In the genomic region with DNA sequence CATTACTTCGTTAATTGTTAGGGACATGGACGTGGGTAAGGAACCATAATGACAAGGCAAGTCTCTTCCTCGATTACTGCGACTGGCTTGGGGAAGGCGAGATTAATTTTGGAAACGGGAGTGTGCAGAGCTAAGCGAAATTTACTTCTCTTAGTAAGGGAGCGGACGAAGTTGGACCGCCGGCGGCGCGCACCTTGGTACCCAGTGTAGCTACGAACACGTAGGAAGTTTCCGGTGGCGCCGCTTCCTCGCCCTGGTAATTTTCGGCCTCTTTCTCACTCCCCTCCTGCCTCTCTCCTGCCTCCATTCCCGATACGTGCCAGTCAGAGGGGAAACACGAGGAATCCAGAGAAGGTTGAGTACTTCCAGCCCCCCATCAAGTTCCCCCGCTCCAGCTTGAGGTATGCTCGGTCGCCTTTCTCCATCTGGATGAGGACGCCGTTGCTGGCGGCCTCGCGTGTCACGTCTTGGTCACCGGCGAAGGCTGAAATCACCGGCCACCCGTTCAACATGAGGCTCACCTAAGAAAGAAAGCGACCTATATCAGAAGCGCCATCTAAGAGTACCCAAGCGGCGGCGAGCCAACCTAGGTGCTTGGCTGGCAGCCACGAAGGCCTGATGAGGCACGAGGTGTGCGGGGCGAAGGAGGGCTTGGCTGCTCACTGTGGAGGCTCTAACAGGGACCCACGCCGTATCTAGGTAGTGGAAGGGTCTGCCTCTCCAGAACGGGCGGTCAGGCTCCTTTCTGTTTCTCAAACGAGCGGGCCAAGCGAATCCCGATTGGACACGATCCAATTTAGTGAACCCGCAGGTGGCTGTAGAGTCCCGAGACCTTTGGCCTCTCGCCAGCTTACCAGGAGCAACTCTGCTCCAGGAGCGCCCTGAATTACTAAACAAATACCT, we compare ENCODE assay signal across 8 mouse cellular contexts. TPM values are rescaled to one million over a fixed set of nuclear protein-coding genes. Genes with fewer than 3 reads are reported as not detected.
DNase-seq lines count a peak whose midpoint lies in the region; ATAC-seq lines count a peak whose summit lies in the region.

No protein-coding gene starts in this region.

- H3K4me3 ChIP-seq in embryonic facial prominence, embryonic 14.5 days (ENCODE audit: low read depth, low read length): peak overlapping the region; percentile 52
- H3K4me3 ChIP-seq in intestine, embryonic 15.5 days (replicated peaks): peak overlapping the region; percentile 17
- peak overlapping the region; percentile 68 for H3K4me3 ChIP-seq in midbrain, embryonic 12.5 days

- H3K9ac ChIP-seq in embryonic facial prominence, embryonic 14.5 days (ENCODE audit: low read depth, low read length): no peak overlapping the region
- no peak overlapping the region for H3K9ac ChIP-seq in intestine, embryonic 15.5 days
- H3K9ac ChIP-seq in midbrain, embryonic 12.5 days (replicated peaks): peak overlapping the region; percentile 40

- no peaks in the 10 kb centered on the region for H3K9me3 ChIP-seq in embryonic facial prominence, embryonic 14.5 days (ENCODE audit: control insufficient read depth, low read length)
- H3K9me3 ChIP-seq in intestine, embryonic 15.5 days: no peaks in the 10 kb centered on the region
- H3K9me3 ChIP-seq in midbrain, embryonic 12.5 days: no peaks in the 10 kb centered on the region

- H3K4me2 ChIP-seq in embryonic facial prominence, embryonic 14.5 days (ENCODE audit: low read depth, low read length): peak overlapping the region; percentile 43
- H3K4me2 ChIP-seq in intestine, embryonic 15.5 days (replicated peaks): peak overlapping the region; percentile 51
- peak overlapping the region; percentile 91 for H3K4me2 ChIP-seq in midbrain, embryonic 12.5 days (replicated peaks)

- peaks cover 94% of the 10 kb centered on the region for H3K27me3 ChIP-seq in embryonic facial prominence, embryonic 14.5 days (replicated peaks; ENCODE audit: control insufficient read depth, insufficient read depth, low read length)
- H3K27me3 ChIP-seq in intestine, embryonic 15.5 days (replicated peaks): peaks cover 81% of the 10 kb centered on the region
- peaks cover 88% of the 10 kb centered on the region for H3K27me3 ChIP-seq in midbrain, embryonic 12.5 days

- no peak for ATAC-seq in embryonic facial prominence, embryonic 14.5 days (ENCODE audit: low read depth)
- ATAC-seq in intestine, embryonic 15.5 days: no peak
- no peak for ATAC-seq in midbrain, embryonic 12.5 days (ENCODE audit: low FRiP score, low read depth)

- H3K4me1 ChIP-seq in embryonic facial prominence, embryonic 14.5 days (ENCODE audit: control insufficient read depth, insufficient read depth, low read length): peaks cover 30% of the 10 kb centered on the region
- peaks cover 38% of the 10 kb centered on the region for H3K4me1 ChIP-seq in intestine, embryonic 15.5 days (replicated peaks)
- peaks cover 45% of the 10 kb centered on the region for H3K4me1 ChIP-seq in midbrain, embryonic 12.5 days

- no peaks in the 10 kb centered on the region for H3K36me3 ChIP-seq in embryonic facial prominence, embryonic 14.5 days (ENCODE audit: control insufficient read depth, insufficient read depth, low read length)
- H3K36me3 ChIP-seq in intestine, embryonic 15.5 days: no peaks in the 10 kb centered on the region
- H3K36me3 ChIP-seq in midbrain, embryonic 12.5 days: no peaks in the 10 kb centered on the region

- WGBS in embryonic facial prominence, embryonic 14.5 days: 2% methylated on average over 52 of the region's 59 CpGs
- WGBS in intestine, embryonic 15.5 days: 1% methylated on average over 59 of the region's 59 CpGs
- under 1% methylated on average over 59 of the region's 59 CpGs for WGBS in midbrain, embryonic 12.5 days

- peak; percentile 26 for DNase-seq in right cerebral cortex, postnatal 4 days
- no peak for DNase-seq in right cerebral cortex, postnatal 36 days (ENCODE audit: low spot score in 2 of 2)
- no peak for DNase-seq in embryonic facial prominence, embryonic 14.5 days (ENCODE audit: low spot score)
- DNase-seq in urinary bladder, postnatal 36 days (ENCODE audit: low spot score in 2 of 2): no peak
- DNase-seq in natural killer cell, adult 2 months (ENCODE audit: low spot score in 2 of 2): no peak
- no peak for DNase-seq in yolk sac, embryonic 10.5 days (ENCODE audit: low spot score)

- H3K27ac ChIP-seq in embryonic facial prominence, embryonic 14.5 days (replicated peaks; ENCODE audit: low read depth, low read length): no peak overlapping the region
- no peak overlapping the region for H3K27ac ChIP-seq in intestine, embryonic 15.5 days
- no peak overlapping the region for H3K27ac ChIP-seq in midbrain, embryonic 12.5 days (replicated peaks)

RNA-seq across cellular contexts. Expression of gene Cbln1, which starts 2.2 kb away (rescaled TPM):
- 0.52 and 0.79 TPM in 2 replicates for polyA plus RNA-seq in embryonic facial prominence, embryonic 14.5 days (2014; fragmentation: Nextera tagmentation; extraction: Ambion mirVana)
- 0.09 and 0.23 TPM in 2 replicates for polyA plus RNA-seq in intestine, embryonic 15.5 days (2015; fragmentation: Nextera tagmentation; extraction: Ambion mirVana)
- 9.9 and 10.6 TPM in 2 replicates for polyA plus RNA-seq in midbrain, embryonic 12.5 days (2016; fragmentation: Nextera tagmentation; extraction: Ambion mirVana)

Comparison
In these comparisons a context has a peak if more than half of its experiments do, and no peak if none do; other contexts are left out.
1. H3K4me3 ChIP-seq: peak in every context shown above with its lines; median percentile 68 in midbrain, embryonic 12.5 days; 52 in embryonic facial prominence, embryonic 14.5 days; 17 in intestine, embryonic 15.5 days.